Mouse (Mus musculus) NIH3T3 (cell line): Measurements from ENCODE around the gene Esx1.

ENCODE experiments used
- DNase-seq: peaks from one replicate; pipeline ENCODE4 v3.0.0-alpha.2; 2012; ENCODE audit warnings: low read depth

Gene Esx1

GRCm38 (mm10) chrX:137121718-137122117 is at the start of gene Esx1:
Esx1 (minus strand) TSS chrX:137122083.
- no peak for DNase-seq

GRCm38 (mm10) chrX:137170021-137170420 is 48.1 kb upstream of the Esx1 start:
- no peak for DNase-seq

- DNase-seq = peak; percentile 12
Observed at GRCm38 (mm10) chrX:137167658-137168057, 45.8 kb upstream of the Esx1 start.

- DNase-seq = no peak
Observed at GRCm38 (mm10) chrX:137165621-137166020, 43.7 kb upstream of the Esx1 start.

GRCm38 (mm10) chrX:137162700-137163099 is 40.8 kb upstream of the Esx1 start:
- DNase-seq = no peak

- DNase-seq = peak; percentile 19
Observed at GRCm38 (mm10) chrX:137160971-137161370, 39.1 kb upstream of the Esx1 start.

GRCm38 (mm10) chrX:137149050-137149449 is 27.2 kb upstream of the Esx1 start:
- DNase-seq = no peak

- DNase-seq = no peak
Observed at GRCm38 (mm10) chrX:137144674-137145073, 22.8 kb upstream of the Esx1 start.

GRCm38 (mm10) chrX:137143726-137144125 is 21.8 kb upstream of the Esx1 start:
- DNase-seq = no peak

- DNase-seq = peak; percentile 61
Observed at GRCm38 (mm10) chrX:137142546-137142945, 20.7 kb upstream of the Esx1 start.

GRCm38 (mm10) chrX:137141669-137142068 is 19.8 kb upstream of the Esx1 start:
- peak; percentile 86 for DNase-seq

- no peak for DNase-seq
Observed at GRCm38 (mm10) chrX:137127542-137127941, 5.7 kb upstream of the Esx1 start.

- DNase-seq = peak; percentile 4
Observed at GRCm38 (mm10) chrX:137119675-137120423, 2.0 kb downstream of the Esx1 start.

- peak; percentile 73 for DNase-seq
Observed at GRCm38 (mm10) chrX:137118097-137118746, 3.7 kb downstream of the Esx1 start.

- no peak for DNase-seq
Observed at GRCm38 (mm10) chrX:137106498-137106897, 15.4 kb downstream of the Esx1 start.

- no peak for DNase-seq
Observed at GRCm38 (mm10) chrX:137104531-137104930, 17.4 kb downstream of the Esx1 start.
